In genomic region chr12:65674916-65675660, GRCm38 (mm10) we compare ENCODE assay signal across 24 mouse cellular contexts.
"Had no signal": no experiment of that assay in that cellular context is flagged by ENCODE, and none has a peak within 500 bp of the region (broad histone marks: within the 10 kb centered on the region; RNA-seq: fewer than 3 reads in every experiment).

No protein-coding gene starts in this region.

- DNase-seq: gastrocnemius, adult 2 months; gastrocnemius, postnatal 10 days; gastrocnemius, postnatal 25 days; heart, adult 18-20 months; heart, postnatal 10 days; heart, postnatal 4 days; kidney, adult 18-20 months; kidney, adult 8-10 months; kidney, postnatal 10 days; kidney, postnatal 25 days; kidney, postnatal 4 days; liver; liver, embryonic 13.5 days had no signal

- H3K4me2 ChIP-seq: heart, embryonic 12.5 days; hindbrain, embryonic 12.5 days; hindbrain, embryonic 14.5 days; intestine, embryonic 15.5 days; limb, embryonic 12.5 days; liver, embryonic 11.5 days; liver, embryonic 13.5 days had no signal

- H3K4me3 ChIP-seq: gastrocnemius, adult 2 months; heart, embryonic 10.5 days; heart, embryonic 12.5 days; hindbrain, embryonic 10.5 days; hindbrain, embryonic 12.5 days; intestine, embryonic 15.5 days; layer of hippocampus, adult 2 months; left cerebral cortex, adult 2 months; limb, embryonic 10.5 days; limb, embryonic 12.5 days; liver, embryonic 13.5 days had no signal

- H3K36me3 ChIP-seq: heart, embryonic 10.5 days; heart, embryonic 12.5 days; hindbrain, embryonic 10.5 days; hindbrain, embryonic 12.5 days; intestine, embryonic 15.5 days; limb, embryonic 10.5 days; limb, embryonic 12.5 days; liver, embryonic 13.5 days had no signal

- H3K9me3 ChIP-seq: heart, embryonic 10.5 days; heart, embryonic 12.5 days; hindbrain, embryonic 10.5 days; hindbrain, embryonic 12.5 days; intestine, embryonic 15.5 days; limb, embryonic 10.5 days; limb, embryonic 12.5 days; liver, embryonic 13.5 days had no signal

- H3K4me1 ChIP-seq: heart, embryonic 10.5 days; heart, embryonic 12.5 days; hindbrain, embryonic 10.5 days; hindbrain, embryonic 12.5 days; intestine, embryonic 15.5 days; limb, embryonic 10.5 days; limb, embryonic 12.5 days; liver, embryonic 13.5 days had no signal

- H3K9ac ChIP-seq: heart, embryonic 12.5 days; hindbrain, embryonic 12.5 days; hindbrain, embryonic 14.5 days; intestine, embryonic 15.5 days; limb, embryonic 12.5 days; liver, embryonic 13.5 days had no signal

- H3K27me3 ChIP-seq: heart, embryonic 12.5 days; hindbrain, embryonic 12.5 days; intestine, embryonic 15.5 days; limb, embryonic 12.5 days; liver, embryonic 13.5 days had no signal

- H3K27ac ChIP-seq: gastrocnemius, adult 2 months; heart, embryonic 10.5 days; hindbrain, embryonic 10.5 days; hindbrain, embryonic 12.5 days; hindbrain, embryonic 14.5 days; intestine, embryonic 15.5 days; layer of hippocampus, adult 2 months; left cerebral cortex, adult 2 months; limb, embryonic 10.5 days; limb, embryonic 12.5 days; liver, embryonic 13.5 days had no signal
